Mouse (Mus musculus): ENCODE results near the gene Stau1. TPM values are rescaled to one million over a fixed set of nuclear protein-coding genes. Genes with fewer than 3 reads are reported as not detected.

Gene Stau1
- total and polyA plus RNA-seq, 3 experiments, result 14.3 to 48.1 TPM; not detected in 1

DNA sequence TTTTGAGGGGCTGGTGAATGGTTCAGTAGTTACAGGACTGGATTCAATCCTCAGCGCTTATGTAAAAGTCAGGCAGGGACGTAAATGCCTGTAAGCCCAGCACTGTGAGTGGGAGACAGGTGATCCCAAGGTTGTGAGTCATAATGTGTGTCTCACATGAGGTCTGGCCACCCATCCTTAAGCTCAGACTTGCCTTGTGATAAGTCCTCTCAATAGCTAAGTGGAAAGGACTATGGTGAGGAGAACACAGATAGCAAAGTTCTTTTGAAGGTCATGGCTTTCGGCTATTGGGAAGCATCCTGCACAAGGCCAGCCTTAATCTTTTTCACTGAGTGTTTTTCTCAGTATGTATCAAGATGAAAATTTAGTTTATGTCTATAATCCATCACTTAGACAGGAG, 86.4 kb downstream of the Stau1 start:
- H3K4me3 ChIP-seq (ENCODE audit: control insufficient read depth in 1 of 2, insufficient read depth in 1 of 2, low read depth in 2 of 2, low read length in 2 of 2), result no peak overlapping the region
- TF ChIP-seq NELFE (IDR thresholded peaks at IDR 0.05; ENCODE audit: low read depth, low read length), result no peak
- no peaks in the 10 kb centered on the region for H3K9me3 ChIP-seq (replicated peaks; ENCODE audit: insufficient read depth, low read length)
- H3K9ac ChIP-seq (ENCODE audit: control insufficient read depth, low read depth, low read length, poor library complexity, severe bottlenecking), result no peak overlapping the region
- H3K4me1 ChIP-seq (ENCODE audit: control insufficient read depth in 1 of 2, insufficient read depth in 2 of 2, low read length in 2 of 2), result peaks cover 5 to 14% of the 10 kb centered on the region in 2 experiments
- H3K36me3 ChIP-seq (ENCODE audit: control insufficient read depth in 1 of 2, insufficient read depth in 2 of 2, low read length in 2 of 2), result peaks cover 11 to 12% of the 10 kb centered on the region in 2 experiments
- peak; percentile 20 for DNase-seq (ENCODE audit: low read depth, low spot score)
- no peaks in the 10 kb centered on the region for H3K27me3 ChIP-seq (ENCODE audit: control insufficient read depth in 1 of 2, insufficient read depth in 2 of 2, low read length in 2 of 2)
- peaks cover 76% of the 10 kb centered on the region for H3K79me2 ChIP-seq (ENCODE audit: control insufficient read depth, insufficient read depth, low read length, poor library complexity)
- no peak overlapping the region for H3K27ac ChIP-seq (ENCODE audit: control insufficient read depth, low read depth, low read length)

DNA sequence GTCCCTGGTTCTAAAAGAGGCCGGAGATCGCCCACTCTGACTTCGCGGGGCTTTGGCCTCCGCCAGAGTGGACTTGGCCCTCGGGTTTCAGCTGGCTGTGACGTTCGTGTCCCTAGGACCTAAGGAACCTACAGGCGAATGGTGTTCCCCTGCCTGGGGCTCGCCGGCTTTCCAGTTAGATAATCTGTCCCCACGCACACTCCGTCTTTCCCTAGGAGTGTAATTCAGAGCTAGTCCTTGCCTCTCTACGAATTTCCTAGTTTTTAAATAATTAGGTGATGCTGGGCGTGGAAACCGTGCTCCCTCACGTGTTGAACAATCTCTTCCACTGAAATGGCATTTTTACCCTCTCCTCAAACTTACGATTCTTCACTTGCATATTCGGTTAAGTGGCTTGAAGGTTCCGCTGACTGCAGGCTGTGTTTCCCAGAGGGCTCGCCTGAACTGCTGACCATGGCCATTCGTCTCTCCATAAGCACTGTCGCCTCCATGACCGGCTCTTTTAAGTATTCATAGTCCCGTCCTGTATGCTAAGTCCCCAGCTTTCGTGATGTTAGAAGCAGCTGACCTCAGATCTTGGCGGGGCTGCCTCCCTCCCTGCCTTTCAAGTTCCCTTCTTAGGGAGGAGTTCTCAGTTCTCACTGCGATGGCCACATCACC, 89.4 kb downstream of the Stau1 start:
- Histone ChIP-seq H3K4me1 (ENCODE audit: control insufficient read depth in 1 of 2, insufficient read depth in 2 of 2, low read length in 2 of 2) (peaks cover 5 to 14% of the 10 kb centered on the region in 2 experiments), H3K27me3 (ENCODE audit: control insufficient read depth in 1 of 2, insufficient read depth in 2 of 2, low read length in 2 of 2) (no peaks in the 10 kb centered on the region), H3K36me3 (ENCODE audit: control insufficient read depth in 1 of 2, insufficient read depth in 2 of 2, low read length in 2 of 2) (peaks cover 9 to 11% of the 10 kb centered on the region in 2 experiments), H3K9ac (ENCODE audit: control insufficient read depth, low read depth, low read length, poor library complexity, severe bottlenecking) (peak overlapping the region; percentile 88), H3K4me3 (ENCODE audit: control insufficient read depth in 1 of 2, insufficient read depth in 1 of 2, low read depth in 2 of 2, low read length in 2 of 2) (peak overlapping the region; percentile 79 to 89), H3K79me2 (ENCODE audit: control insufficient read depth, insufficient read depth, low read length, poor library complexity) (peaks cover 51% of the 10 kb centered on the region), H3K9me3 (replicated peaks; ENCODE audit: insufficient read depth, low read length) (no peaks in the 10 kb centered on the region), H3K27ac (ENCODE audit: control insufficient read depth, low read depth, low read length) (peak overlapping the region; percentile 59)
- DNase-seq (ENCODE audit: low read depth, low spot score), result peak; percentile 67
- TF ChIP-seq MAFK (IDR thresholded peaks at IDR 0.05; ENCODE audit: borderline replicate concordance, low read depth, low read length) (no peak), E2F4 (IDR thresholded peaks at IDR 0.05; ENCODE audit: borderline replicate concordance, low read depth, low read length) (peak; percentile 26; the same call in 1 of the 2 replicates), USF1 (IDR thresholded peaks at IDR 0.05; ENCODE audit: low read depth, low read length) (0 out of 2 replicates have a peak, but pooled peaks have one; percentile 12), SIN3A (IDR thresholded peaks at IDR 0.05; ENCODE audit: low read length) (peak; percentile 32), CHD2 (IDR thresholded peaks at IDR 0.05; ENCODE audit: low read length) (no peak), MAX (IDR thresholded peaks at IDR 0.05; ENCODE audit: low read length) (peak; percentile 24; the same call in 1 of the 2 replicates), MXI1 (IDR thresholded peaks at IDR 0.05; ENCODE audit: low read depth, low read length) (peak; percentile 22; the same call in 1 of the 2 replicates), ETS1 (IDR thresholded peaks at IDR 0.05; ENCODE audit: low read depth, low read length) (no peak), MYC (IDR thresholded peaks at IDR 0.05; ENCODE audit: low read depth, low read length) (0 out of 2 replicates have a peak, but pooled peaks have one; percentile 56)

DNA sequence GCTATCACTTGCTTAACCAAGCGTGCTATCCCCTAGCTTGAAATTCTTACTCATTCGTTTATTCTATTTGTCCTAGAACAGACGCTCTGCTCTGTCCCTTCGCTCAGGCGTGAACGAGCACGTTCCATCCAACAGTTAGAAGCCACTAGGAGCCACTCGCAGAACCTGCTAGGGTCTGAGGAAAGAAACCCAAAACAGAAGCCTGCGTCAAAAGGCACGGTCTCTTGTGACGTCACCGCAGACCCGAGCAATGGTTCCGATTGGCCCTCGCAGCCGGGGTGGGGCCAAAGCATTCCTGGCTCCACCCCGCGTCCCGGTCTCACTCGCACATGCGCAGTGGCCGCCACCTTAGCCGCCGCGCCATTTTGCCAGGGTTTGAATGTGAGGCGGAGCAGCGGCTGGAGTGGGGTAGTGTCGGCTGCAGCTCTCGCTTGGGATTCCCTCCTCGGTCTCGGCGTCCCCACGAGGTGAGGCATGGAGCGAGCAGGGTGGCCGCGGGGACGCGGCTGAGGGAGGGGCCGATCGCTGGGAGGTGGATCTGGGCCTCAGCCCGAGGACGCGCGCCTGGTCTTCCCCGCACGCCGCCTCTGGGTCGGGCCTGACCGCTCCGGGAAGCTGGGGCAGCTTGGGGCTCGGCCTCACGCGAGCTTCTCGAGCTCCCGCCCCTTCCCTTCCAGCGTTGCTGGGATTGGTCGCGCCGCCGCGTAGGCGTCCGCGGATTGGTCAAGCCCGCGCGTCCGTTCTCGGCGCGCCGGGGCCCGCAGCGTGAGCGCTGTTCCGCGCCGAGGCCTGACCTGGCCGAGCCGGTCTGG, 90.2 kb downstream of the Stau1 start, which contains the start of gene Cse1l:
Gene Cse1l, plus strand, starts transcription at position 330 of the 812 bp plus-strand sequence.
- Histone ChIP-seq H3K4me1 (ENCODE audit: control insufficient read depth in 1 of 2, insufficient read depth in 2 of 2, low read length in 2 of 2) (peaks cover 5 to 14% of the 10 kb centered on the region in 2 experiments), H3K79me2 (ENCODE audit: control insufficient read depth, insufficient read depth, low read length, poor library complexity) (peaks cover 44% of the 10 kb centered on the region), H3K9ac (ENCODE audit: control insufficient read depth, low read depth, low read length, poor library complexity, severe bottlenecking) (peak within 1 kb of the TSS; percentile 88), H3K4me3 (ENCODE audit: control insufficient read depth in 1 of 2, insufficient read depth in 1 of 2, low read depth in 2 of 2, low read length in 2 of 2) (peak within 1 kb of the TSS; percentile 79 to 89), H3K9me3 (replicated peaks; ENCODE audit: insufficient read depth, low read length) (no peaks in the 10 kb centered on the region), H3K27ac (ENCODE audit: control insufficient read depth, low read depth, low read length) (peak within 1 kb of the TSS; percentile 80), H3K27me3 (ENCODE audit: control insufficient read depth in 1 of 2, insufficient read depth in 2 of 2, low read length in 2 of 2) (no peaks in the 10 kb centered on the region), H3K36me3 (ENCODE audit: control insufficient read depth in 1 of 2, insufficient read depth in 2 of 2, low read length in 2 of 2) (peaks cover 9 to 11% of the 10 kb centered on the region in 2 experiments)
- peak; percentile 97 for DNase-seq (ENCODE audit: low read depth, low spot score)
- TF ChIP-seq SMC3 (IDR thresholded peaks at IDR 0.05; ENCODE audit: low read depth, low read length) (no peak), JUND (IDR thresholded peaks at IDR 0.05; ENCODE audit: low read depth, low read length) (no peak), E2F4 (IDR thresholded peaks at IDR 0.05; ENCODE audit: borderline replicate concordance, low read depth, low read length) (no peak), ELF1 (IDR thresholded peaks at IDR 0.05; ENCODE audit: low read depth, low read length) (peak; percentile 25; the same call in 1 of the 2 replicates), TCF12 (IDR thresholded peaks at IDR 0.05; ENCODE audit: low read depth, low read length) (peak; percentile 61), NRF1 (IDR thresholded peaks at IDR 0.05; ENCODE audit: insufficient read depth, low read depth, low read length, poor library complexity, severe bottlenecking) (peak; percentile 99; the same call in 1 of the 2 replicates), TBP (IDR thresholded peaks at IDR 0.05; ENCODE audit: low read depth, low read length) (peak; percentile 71), CHD2 (IDR thresholded peaks at IDR 0.05; ENCODE audit: low read length) (no peak; the same call in 1 of the 2 replicates), KAT2A (conservative IDR thresholded peaks at IDR 0.05; ENCODE audit: low read depth, low read length) (no peak), MYB (IDR thresholded peaks at IDR 0.05; ENCODE audit: low read depth, low read length) (no peak), MXI1 (IDR thresholded peaks at IDR 0.05; ENCODE audit: low read depth, low read length) (peak; percentile 83), SIN3A (IDR thresholded peaks at IDR 0.05; ENCODE audit: low read length) (peak; percentile 67), ETS1 (IDR thresholded peaks at IDR 0.05; ENCODE audit: low read depth, low read length) (0 out of 2 replicates have a peak, but pooled peaks have one; percentile 21), MAX (IDR thresholded peaks at IDR 0.05; ENCODE audit: low read length) (no peak; the same call in 1 of the 2 replicates), CHD1 (IDR thresholded peaks at IDR 0.05; ENCODE audit: low read depth, low read length) (no peak), MAZ (IDR thresholded peaks at IDR 0.05; ENCODE audit: low read depth, low read length) (peak; percentile 45; the same call in 1 of the 2 replicates), ZC3H11A (IDR thresholded peaks at IDR 0.05; ENCODE audit: low read depth, low read length) (no peak), GATA1 (IDR thresholded peaks at IDR 0.05; ENCODE audit: low read depth, low read length) (no peak)

All from MEL (cell line).